Mouse (Mus musculus) testis, adult 2 months (tissue): ENCODE measurements around the gene Mgat3.

ENCODE experiments used
- CTCF ChIP-seq: fragments of 200-500 bp; IDR thresholded peaks from 2 replicates; pipeline ENCODE4 v1.5.1; 2012; ENCODE audit warnings: low read depth, mild to moderate bottlenecking, inconsistent platforms, low read length, moderate library complexity; ENCODE audit not compliant: control insufficient read depth, insufficient read depth, insufficient replicate concordance
- POLR2A ChIP-seq: fragments of 200-500 bp; IDR thresholded peaks from 2 replicates; pipeline ENCODE4 v1.6.1; 2012; ENCODE audit warnings: low read depth, mild to moderate bottlenecking, inconsistent platforms, low read length, moderate library complexity; ENCODE audit not compliant: control insufficient read depth

- no peak for TF ChIP-seq POLR2A
- TF ChIP-seq CTCF, result no peak
Observed at GRCm38 (mm10) chr15:80219211-80219610, 45.7 kb downstream of the Mgat3 start.
